Mouse (Mus musculus): ENCODE data around the gene Cbfa2t3.
"Not testable (repeated sequence)": the region's sequence is repeated elsewhere in the genome, so short reads cannot be mapped to it uniquely, and the experiment has no call there.

The Cbfa2t3 gene

GRCm38 (mm10) chr8:122639521-122640248, 59.2 kb downstream of the Cbfa2t3 start:
- DNase-seq (ENCODE audit: low spot score in 2 of 2): peak in 1 of 2 experiments; percentile 40

DNA sequence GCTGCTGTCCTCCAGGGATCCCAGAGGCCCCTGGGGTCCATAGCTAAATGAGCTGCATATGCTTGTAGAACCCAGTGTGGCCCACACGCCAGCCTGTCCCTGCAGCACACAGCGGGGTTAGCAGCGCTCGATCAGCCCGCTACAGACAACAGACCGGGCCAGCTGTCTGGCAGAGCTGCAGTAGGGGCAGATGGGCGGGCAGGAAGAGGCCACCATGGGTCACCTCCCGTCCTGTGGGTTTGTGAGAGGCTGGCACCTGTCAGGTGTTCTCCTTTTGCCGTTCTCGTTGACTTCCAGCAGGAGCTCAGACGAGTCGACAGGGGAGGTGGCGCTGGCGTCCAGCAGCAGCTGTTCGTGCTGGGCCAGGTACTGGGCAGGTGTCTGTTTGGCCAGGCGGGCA, 60.3 kb downstream of the Cbfa2t3 start:
- no peak for DNase-seq (ENCODE audit: low spot score in 2 of 2)

DNA sequence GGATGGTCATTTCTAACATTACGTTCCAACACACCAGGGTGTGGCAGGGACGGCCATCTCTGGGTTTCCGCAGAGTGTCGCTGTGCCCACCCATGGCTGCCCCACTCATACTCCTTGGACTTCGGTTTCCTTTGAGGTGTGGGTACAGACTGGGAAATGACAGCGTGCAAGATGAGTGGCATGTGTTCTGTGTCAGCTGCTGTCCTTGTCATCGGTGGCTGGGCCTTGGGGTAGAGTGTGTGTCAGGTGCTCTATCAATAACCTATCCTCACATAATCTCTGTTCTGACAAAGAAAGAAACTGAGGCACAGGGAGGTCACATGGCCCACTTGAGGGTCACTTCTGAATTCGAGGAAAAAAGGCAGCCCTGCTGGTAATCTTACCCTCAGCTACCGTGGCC, 61.7 kb downstream of the Cbfa2t3 start:
- DNase-seq (ENCODE audit: low spot score in 2 of 2): no peak

DNA sequence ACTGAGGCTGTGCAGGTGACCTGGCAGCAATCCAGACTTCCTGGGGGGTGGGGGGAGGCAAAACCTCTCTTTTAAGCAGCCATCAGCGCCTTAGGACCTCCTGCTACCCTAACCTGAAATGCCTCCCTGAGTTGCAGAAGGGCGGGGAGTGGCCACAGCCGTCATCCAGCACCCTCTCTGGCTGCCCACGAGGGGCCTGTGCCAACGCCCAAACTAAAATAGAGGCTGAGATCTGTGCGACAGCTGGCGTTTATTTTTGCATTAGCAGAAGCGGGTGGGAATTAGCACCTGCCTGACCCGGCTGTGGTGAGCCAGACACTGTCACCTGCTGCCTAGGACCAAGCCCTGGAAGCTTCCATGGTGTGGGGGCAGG, 62.1 kb downstream of the Cbfa2t3 start:
- DNase-seq (ENCODE audit: low spot score in 2 of 2): peak in 1 of 2 experiments; percentile 46

DNA sequence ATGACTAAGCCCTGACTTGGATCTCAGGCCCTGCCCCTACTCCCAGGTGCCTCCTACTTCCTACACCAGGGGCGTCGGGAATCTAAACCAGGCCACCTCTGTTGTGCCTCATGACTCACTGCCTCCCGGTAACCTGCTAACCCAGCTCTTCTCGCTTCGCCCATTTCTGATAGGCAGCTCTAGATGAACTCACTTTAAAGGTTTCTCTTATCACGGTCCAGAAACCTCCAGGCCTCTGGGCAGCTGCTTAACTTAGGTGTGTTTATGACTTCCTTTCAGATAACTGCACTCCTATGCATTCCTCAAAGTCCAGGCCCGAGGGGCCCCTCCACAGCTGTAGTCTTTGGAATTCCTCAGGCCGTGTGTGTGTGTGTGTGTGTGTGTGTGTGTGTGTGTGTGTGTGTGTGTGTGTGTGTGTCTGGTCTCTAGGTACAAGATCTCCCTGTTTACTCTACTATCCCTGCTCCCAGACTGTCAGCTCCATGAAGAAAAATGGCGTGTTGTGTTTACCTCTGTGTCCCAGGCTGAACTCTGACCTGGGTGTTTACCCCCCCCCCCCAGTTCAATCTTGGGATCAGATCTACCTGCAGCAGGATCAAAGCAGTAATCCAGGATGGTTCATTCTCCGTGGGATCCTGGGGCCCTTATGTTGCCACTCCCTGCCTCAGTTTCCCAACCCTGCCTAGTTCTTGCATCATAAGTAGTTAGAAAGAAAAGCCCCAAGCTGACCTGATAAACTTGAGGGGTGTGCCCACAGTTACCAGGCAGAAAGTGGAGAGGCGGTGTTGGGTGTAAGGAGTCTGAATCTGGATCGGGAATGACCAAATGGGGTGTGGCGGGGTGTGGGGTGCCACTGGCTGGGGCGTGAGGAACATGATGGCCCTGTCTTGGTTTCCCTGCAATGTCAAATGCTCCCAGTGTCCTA, 62.8 kb downstream of the Cbfa2t3 start:
- no peak for DNase-seq (ENCODE audit: low spot score in 2 of 2)

- DNase-seq (ENCODE audit: low spot score in 2 of 2): no peak
Measured at GRCm38 (mm10) chr8:122633205-122633604, 65.7 kb downstream of the Cbfa2t3 start.

DNA sequence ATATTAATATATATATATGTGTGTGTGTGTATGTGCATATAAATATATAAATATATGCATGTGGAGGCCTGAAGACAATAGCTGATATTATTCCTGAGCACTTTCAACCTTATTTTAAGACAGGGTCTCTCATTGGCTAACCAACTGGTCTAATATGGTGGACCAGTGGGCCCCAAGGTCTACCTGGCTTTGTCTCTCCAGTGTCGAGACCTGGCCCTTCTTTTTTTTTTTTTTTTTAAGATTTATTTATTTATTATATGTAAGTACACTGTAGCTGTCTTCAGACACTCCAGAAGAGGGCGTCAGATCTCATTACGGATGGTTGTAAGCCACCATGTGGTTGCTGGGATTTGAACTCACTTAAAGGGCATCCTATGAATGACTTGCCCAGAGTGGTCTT, 66.8 kb downstream of the Cbfa2t3 start:
- DNase-seq (ENCODE audit: low spot score in 2 of 2): not testable (repeated sequence)

- no peak for DNase-seq (ENCODE audit: low spot score in 2 of 2)
Measured at GRCm38 (mm10) chr8:122630696-122631095, 68.2 kb downstream of the Cbfa2t3 start.

DNA sequence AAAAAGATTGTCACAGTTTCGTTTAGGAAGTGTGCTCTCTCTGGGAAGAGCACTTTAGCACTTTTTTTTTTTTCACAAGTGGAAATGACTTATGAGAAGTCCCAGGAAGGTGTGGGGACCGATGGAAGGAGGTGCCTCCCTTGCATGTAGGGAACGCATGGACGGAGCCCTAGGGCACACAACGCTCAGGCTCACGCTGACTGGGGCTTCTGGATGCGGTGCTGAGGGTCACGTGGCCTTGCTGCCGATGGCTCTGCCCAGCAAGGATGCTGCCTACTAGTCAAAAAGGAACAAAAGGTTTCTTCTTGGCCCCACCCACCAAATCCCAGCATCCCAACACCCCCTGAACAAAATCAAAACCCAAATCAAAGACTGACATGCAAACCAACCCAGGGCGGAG, 69.5 kb downstream of the Cbfa2t3 start:
- DNase-seq (ENCODE audit: low spot score in 2 of 2): no peak

DNA sequence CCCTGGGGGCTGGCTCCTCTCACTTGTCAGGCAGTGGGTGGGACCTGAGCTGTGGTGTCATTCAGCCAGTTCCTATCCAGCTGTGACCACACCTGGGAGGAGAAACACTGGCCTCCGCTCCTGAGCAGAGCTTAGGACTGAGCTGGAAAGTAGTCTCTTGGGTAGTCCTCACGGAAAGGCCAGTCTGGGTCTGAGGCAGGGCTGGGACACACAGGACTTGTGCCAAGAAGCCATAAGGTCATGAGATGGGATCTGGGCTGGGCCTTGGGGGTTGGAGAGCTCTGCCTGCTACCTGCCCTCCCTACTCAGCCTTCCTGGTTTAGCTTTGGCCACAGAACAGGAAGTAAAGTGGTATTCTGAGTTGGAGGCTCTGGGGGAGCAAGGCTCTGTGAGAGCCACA, 72.0 kb downstream of the Cbfa2t3 start:
- no peak for DNase-seq (ENCODE audit: low spot score in 2 of 2)

GRCm38 (mm10) chr8:122625811-122626210, 73.1 kb downstream of the Cbfa2t3 start:
- DNase-seq (ENCODE audit: low spot score in 2 of 2): no peak

DNA sequence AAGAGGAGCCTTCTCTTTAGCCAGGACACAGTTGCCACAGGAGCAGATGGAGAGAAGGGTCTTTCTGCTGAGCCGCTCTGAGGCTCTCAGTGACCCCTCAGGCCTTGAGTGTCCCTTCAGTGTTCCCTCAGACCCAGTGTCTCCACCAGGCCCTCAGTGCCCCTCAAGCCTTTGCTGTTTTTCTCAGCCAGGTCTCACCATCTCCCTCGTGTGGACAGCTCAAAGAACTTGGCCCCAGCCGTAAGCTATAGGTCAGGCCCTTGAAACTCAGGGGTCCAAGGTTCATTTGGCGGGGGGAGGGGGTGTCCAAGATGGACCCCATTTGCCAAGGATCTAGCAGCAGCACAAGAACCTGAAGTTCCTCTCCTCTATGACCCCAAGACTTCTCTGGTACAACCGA, 74.3 kb downstream of the Cbfa2t3 start:
- DNase-seq (ENCODE audit: low spot score in 2 of 2): no peak

GRCm38 (mm10) chr8:122623844-122624642, 74.9 kb downstream of the Cbfa2t3 start:
- no peak for DNase-seq (ENCODE audit: low spot score in 2 of 2)

DNA sequence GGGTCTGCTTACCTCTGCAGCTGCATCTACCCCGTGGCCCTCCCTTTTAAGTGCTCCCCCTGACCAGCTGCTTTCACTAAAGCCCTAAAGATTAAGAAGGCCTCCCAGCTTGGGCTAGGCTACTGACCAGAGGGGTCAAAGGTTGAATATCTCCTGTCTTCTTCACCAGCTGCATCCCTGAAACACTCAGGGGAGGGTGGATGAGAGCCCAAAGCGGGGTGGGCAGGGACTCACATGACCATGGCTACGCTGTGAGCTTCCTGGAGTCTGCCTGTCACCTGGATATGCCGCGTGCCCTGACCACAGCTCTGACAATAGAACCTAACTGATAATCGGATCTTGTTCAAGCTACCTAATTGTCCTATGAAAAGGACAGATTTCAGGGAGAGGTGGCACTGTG, 76.2 kb downstream of the Cbfa2t3 start, which contains the start of gene Pabpn1l:
Gene Pabpn1l, minus strand, starts transcription at position 13 of the 400 bp plus-strand sequence.
- DNase-seq (ENCODE audit: low spot score in 2 of 2): no peak

- no peak for DNase-seq (ENCODE audit: low spot score in 2 of 2)
Measured at GRCm38 (mm10) chr8:122620446-122620845, 78.5 kb downstream of the Cbfa2t3 start.

GRCm38 (mm10) chr8:122618660-122619378, 80.1 kb downstream of the Cbfa2t3 start:
- DNase-seq (ENCODE audit: low spot score in 2 of 2): no peak

DNA sequence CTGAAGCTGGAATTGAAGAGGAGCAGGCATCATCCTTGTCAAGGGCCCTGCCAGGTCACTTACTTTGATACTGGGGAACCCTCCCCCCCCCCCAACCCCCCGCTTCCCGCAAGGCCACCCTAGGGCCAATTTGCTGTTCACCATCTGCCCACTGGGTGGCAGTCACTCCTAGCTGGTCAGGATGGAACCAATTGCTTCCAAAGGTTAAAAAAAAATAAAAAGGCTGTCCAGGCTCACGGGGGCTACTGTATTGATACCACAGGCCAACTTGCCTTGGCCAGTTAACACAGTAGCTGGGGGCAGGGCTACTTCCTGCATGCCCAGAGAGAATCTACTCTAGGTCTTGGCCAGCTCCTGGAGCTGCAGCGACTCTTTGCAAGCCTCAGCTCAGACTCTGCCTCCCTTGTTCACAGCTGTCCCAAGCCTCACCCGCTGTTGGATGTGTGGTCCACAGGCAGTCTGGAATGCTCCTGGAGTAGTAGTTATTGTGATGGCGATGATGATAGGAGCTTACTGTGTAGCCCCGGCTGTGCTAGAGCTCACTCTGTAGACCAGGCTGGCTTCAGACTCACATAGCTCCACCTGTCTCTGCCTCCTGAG, 80.9 kb downstream of the Cbfa2t3 start:
- DNase-seq (ENCODE audit: low spot score in 2 of 2): peak in 1 of 2 experiments; percentile 76

- DNase-seq (ENCODE audit: low spot score in 2 of 2): no peak
Measured at GRCm38 (mm10) chr8:122616181-122616905, 82.6 kb downstream of the Cbfa2t3 start.

- DNase-seq (ENCODE audit: low spot score in 2 of 2): peak; percentile 89 to 95
Measured at GRCm38 (mm10) chr8:122611295-122612133, 87.4 kb downstream of the Cbfa2t3 start, which contains the start of the genes Galns and Trappc2l. Gene Galns (minus strand): TSS chr8:122611463. Gene Trappc2l (plus strand): TSS chr8:122611640.
